Mouse (Mus musculus) lung, adult 2 months (tissue): ENCODE data around the gene Ccdc6. TPM values are rescaled to one million over a fixed set of nuclear protein-coding genes. Genes with fewer than 3 reads are reported as not detected.

Experiments used
- DNase-seq: peaks from one replicate; pipeline ENCODE4 v3.0.0; 2022
- H3K4me1 ChIP-seq: fragments of 200-500 bp; 2 replicates; pipeline ENCODE4 v1.6.1; 2011; ENCODE audit warnings: low read length; ENCODE audit not compliant: control insufficient read depth, insufficient read depth
- H3K4me3 ChIP-seq: fragments of 200-500 bp; replicated peaks from 2 replicates; pipeline ENCODE3; 2011; ENCODE audit warnings: low read depth, mild to moderate bottlenecking, control low read depth, low read length; ENCODE audit errors: extremely low read depth
- CTCF ChIP-seq: fragments of 200-500 bp; IDR thresholded peaks from 2 replicates; pipeline ENCODE4 v1.5.1; 2011; ENCODE audit warnings: mild to moderate bottlenecking, low read length, control low read depth; ENCODE audit not compliant: insufficient read depth
- POLR2A ChIP-seq: fragments of 200-500 bp; IDR thresholded peaks from 2 replicates; pipeline ENCODE4 v1.6.1; 2011; ENCODE audit warnings: low read depth, mild to moderate bottlenecking, control low read depth, low read length, borderline replicate concordance; ENCODE audit errors: extremely low read depth
- WGBS: fragments of 180-500 bp; shearing (Covaris S2); methylation state at CpG from one replicate; pipeline ENCODE4 v1.1.7; 2018; 5-methylcytosine and 5-hydroxymethylcytosine counted together
- polyA plus RNA-seq: library from polyadenylated mRNA; depleted of rRNA; stranded (reverse); fragments of >200 nt; gene quantifications from 2 replicates; pipeline ENCODE4 v1.2.3, GENCODE M21; 2012; rRNA removed

The Ccdc6 gene
- polyA plus RNA-seq: 19.1 and 22.2 TPM in 2 replicates

DNA sequence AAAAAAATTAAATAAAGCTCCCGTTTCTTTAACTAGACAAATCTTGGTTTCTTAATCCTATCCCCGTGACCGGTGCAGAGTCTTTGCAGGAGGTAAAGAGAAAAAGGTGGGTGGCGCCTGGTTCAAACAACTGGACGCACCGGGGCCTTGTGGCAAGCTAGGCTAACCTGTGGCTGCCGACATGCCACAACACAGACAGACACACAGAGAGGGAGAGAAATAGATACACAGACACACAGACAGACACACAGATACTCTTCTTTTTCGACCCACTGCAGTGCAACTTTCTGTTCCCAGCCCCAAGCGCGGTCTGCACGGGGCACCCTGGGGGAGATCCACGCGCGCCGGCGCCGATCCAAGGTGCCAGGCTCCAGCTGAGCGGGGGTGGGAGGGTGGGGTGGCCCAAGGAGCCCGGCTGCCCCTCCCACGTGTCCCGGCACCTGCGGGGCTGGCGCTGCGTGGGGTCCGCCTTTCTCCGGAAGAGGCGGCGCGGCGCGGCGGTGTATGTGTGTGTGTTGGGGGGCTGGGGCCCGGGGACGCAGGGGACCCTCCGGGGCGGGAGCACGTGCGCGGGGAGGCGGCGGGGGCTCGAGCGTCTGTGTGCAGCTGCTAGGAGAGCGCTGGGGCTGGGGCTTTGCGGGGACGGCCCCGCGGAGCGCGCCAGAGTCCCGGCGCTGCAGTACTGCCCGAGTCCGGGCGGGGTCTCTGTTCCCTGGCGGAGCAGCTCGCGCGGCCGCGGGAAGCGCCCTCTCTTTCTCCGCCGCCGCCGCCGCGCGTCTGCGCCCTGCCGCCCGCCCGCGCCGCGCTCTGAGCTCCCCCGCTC is at the start of gene Ccdc6:
Gene Ccdc6, plus strand, starts transcription at position 756 of the 823 bp plus-strand sequence.
- DNase-seq: peak; percentile 87
- 5% methylated on average over 75 of the region's 77 CpGs for WGBS
- Histone ChIP-seq H3K4me3 (peak within 1 kb of the TSS; percentile 72), H3K4me1 (peaks cover 12% of the 10 kb centered on the region; the same call in 1 of the 2 replicates)
- TF ChIP-seq CTCF: 0 out of 2 replicates have a peak, but pooled peaks have one; percentile 19
- TF ChIP-seq POLR2A: no peak

DNA sequence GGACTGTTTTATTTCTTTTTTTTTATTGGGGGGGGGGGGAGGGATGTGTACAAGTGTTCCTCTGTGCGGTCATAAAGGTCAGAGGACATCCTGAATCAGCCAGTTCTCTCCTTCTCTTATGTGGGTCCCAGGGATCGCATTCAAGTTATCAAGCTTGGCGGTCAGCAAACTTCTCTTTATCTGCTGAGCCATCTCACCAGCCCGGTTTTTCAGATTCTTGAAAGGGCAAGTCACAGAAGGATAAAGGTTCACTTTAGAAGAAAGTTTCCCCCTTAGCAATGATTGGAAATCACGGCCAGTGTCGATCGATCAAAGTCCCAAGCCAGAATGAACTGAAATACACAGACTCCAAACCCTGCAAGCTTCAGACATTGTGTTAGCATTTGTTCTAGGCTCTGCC is 47.1 kb upstream of the Ccdc6 start:
- Histone ChIP-seq H3K4me1 (no peaks in the 10 kb centered on the region), H3K4me3 (no peak overlapping the region)
- WGBS: 71% methylated on average over 7 of the region's 7 CpGs
- no peak for DNase-seq
- TF ChIP-seq CTCF (no peak), POLR2A (no peak)

DNA sequence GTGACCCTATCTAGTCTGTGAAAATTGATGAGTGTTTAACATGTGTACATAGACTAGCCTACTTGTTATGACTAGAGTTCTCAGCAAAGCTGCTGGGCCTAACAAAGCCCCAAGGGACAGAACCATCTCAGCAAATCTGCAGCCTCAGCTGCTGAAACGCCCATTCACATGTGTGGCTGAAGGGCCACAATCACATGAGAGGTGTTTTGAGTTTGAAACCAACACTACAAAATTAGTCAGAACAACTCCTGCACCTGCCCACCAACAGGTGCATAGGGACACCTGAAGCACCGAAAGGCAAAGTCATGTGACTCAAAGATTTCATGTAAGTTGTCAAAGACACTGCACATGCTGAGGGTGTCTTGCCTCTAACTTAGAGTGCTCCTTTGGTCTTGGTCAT is 41.6 kb upstream of the Ccdc6 start:
- no peak for DNase-seq
- 90% methylated on average over 2 of the region's 2 CpGs for WGBS
- Histone ChIP-seq H3K4me1 (no peaks in the 10 kb centered on the region), H3K4me3 (no peak overlapping the region)
- no peak for TF ChIP-seq CTCF
- TF ChIP-seq POLR2A: no peak

DNA sequence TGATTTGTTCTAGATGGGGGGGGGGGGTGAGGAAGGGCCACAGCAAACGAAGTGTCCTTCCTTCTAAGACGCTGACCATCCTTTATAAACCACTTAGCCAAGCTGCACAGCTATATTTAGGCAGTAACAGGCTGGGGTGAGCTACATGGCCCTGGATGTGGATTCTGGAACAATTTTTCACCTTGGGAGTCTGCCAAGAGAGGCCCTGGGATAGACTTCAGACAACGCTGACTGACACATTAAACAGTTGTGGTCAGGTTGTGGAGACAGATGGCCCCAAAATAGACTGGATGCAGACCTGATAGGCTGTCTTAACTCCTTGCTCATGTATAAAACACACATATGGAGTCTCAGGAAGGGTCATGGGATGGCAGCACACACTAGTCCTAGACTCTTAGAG is 39.9 kb upstream of the Ccdc6 start:
- Histone ChIP-seq H3K4me3 (no peak overlapping the region), H3K4me1 (no peaks in the 10 kb centered on the region)
- 55% methylated on average over 3 of the region's 3 CpGs for WGBS
- TF ChIP-seq CTCF (no peak), POLR2A (no peak)
- DNase-seq: no peak

DNA sequence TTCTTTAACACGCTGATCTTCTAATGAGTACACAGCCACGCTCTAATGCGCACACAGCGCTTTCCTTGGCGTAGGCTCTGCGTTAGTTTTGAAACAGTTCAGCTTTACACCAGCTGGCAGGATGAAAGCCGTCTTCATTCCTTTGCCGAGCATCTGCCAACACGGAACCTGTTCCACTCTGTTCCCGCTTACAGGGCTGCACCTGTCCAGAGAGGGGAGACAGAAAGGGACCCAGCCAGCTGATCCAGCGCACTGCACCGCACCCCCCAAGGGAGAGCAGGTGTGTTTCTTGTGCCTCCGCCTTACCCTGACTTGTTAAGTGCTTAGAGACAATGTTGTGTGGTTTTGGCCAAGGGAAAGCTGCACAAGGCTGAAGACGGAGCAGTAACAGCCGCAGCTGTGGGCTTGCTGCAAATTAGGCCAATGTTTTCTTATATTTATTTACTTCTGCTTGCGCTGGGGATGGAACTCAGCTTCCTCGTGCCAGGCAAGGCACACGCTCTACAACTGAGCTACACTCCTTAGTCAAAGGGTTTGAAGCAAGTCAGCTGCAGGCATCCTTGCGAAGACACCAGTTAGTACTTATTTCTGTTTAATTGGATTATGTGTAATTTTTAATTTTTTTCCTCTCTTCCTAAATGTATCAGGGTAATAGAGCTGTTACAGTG is 36.8 kb upstream of the Ccdc6 start:
- Histone ChIP-seq H3K4me3 (no peak overlapping the region), H3K4me1 (no peaks in the 10 kb centered on the region)
- WGBS: 51% methylated on average over 19 of the region's 19 CpGs
- no peak for DNase-seq
- no peak for TF ChIP-seq CTCF

DNA sequence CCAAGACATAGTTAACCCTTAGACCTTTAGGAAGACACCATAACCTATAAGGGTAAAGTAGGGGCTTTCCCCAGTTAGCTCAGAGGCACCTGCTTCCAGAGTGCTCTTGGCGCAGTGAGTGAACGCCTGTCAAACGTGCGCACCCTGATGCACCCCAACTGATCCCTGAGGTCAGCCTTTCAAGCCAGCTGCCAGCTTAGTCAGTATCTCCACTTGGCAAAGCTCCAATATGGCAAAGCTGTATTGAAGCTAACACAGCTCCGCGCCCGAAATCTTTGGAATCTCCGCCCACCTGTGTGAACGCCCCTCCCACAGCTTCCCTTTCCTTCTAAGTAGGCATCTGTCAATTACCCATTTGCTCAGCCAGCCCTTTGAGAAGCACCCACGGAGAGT is 36.2 kb upstream of the Ccdc6 start:
- whole genome bisulfite sequencing: 29% methylated on average over 10 of the region's 10 CpGs
- no peak for DNase-seq
- Histone ChIP-seq H3K4me3 (no peak overlapping the region), H3K4me1 (no peaks in the 10 kb centered on the region)
- TF ChIP-seq CTCF: no peak
- no peak for TF ChIP-seq POLR2A

DNA sequence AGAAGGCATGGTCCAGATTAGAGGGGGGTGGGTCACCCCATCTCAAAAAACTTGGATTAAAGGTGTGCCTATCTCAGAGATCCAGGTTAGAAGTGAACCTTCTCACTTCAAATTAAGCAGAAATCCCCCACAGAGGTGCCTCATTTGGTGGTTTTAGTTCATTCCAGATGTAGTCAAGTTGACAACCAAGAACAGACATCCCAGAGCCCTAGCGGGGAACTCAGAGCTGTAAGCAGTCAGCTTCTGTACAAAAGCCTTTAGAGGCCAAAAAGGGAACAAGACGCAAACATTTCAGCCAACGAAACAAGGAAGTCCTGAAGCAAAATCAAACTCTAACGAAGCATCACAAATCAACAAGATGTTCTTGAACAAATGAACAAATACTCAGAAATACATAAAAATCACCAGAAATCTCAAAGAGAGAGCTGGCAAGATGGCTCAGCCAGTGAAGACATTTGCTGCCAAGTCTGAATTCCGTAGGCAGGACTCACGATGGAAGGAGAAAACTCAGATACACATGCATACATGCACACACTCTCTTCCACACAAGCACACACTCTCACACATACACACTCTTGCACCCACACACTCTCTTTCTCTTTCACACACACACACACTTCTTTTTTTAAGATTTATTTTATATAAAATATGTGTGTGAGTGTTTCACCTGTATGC is 32.9 kb upstream of the Ccdc6 start:
- no peak overlapping the region for H3K4me3 ChIP-seq
- WGBS: 85% methylated on average over 6 of the region's 6 CpGs
- no peaks in the 10 kb centered on the region for H3K4me1 ChIP-seq
- TF ChIP-seq POLR2A: no peak
- TF ChIP-seq CTCF: no peak
- no peak for DNase-seq

DNA sequence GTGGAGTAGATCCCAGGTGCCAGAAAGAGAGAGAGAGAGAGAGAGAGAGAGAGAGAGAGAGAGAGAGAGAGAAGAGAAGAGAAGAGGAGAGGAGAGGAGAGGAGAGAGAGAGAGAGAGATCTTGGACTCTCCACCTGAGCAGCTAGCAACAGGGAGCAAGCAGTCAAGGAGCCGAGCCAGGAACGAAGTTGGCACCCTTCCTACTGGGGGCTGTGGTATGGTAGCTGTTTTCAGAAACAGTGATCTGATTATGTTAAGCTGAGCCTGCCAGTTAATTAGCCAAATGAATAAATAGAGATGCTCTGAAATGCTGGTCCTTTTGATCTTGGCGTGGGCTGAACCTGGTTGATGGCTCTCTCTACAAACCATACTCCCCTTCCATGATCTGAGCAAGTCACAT is 31.7 kb upstream of the Ccdc6 start:
- TF ChIP-seq POLR2A (no peak), CTCF (no peak)
- 82% methylated on average over 3 of the region's 3 CpGs for WGBS
- Histone ChIP-seq H3K4me3 (no peak overlapping the region), H3K4me1 (no peaks in the 10 kb centered on the region)
- DNase-seq: no peak

DNA sequence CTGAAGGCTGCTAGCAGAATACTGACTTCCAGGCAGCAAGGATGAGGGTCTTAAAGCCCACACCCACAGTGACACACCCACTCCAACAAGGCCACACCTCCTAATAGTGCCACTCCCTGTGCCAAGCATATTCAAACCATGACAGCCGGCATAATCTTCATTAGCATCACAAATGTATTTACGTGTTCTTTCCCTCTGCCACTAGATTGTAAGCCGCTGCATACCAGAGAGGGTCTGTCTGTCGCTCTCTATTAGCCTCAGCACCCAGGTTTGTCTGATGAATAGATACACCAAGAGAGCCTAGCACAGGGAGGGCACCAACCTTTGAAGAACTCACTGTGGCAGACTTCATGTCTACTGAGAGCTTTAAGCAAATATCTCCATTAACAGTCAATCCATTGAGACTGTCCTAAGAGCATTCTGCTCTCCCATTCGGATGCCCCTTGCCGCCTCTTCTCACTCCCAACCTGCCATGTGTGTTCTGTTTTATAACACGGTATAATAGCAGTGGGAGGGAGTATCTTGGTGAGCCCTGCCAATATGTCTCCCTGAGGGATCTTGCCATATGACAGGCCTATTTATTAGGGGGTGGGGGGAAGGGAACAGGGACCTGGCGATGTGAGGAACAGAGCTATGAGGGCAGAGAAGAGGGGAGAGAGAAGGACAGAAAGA is 30.3 kb upstream of the Ccdc6 start:
- Histone ChIP-seq H3K4me1 (no peaks in the 10 kb centered on the region), H3K4me3 (no peak overlapping the region)
- TF ChIP-seq CTCF: no peak
- no peak for TF ChIP-seq POLR2A
- WGBS: 63% methylated on average over 8 of the region's 8 CpGs
- no peak for DNase-seq
